17 mouse cellular contexts compared by ENCODE assay signal in genomic region chr16:44033365-44033764, GRCm38 (mm10).
"Had no signal": no experiment of that assay in that cellular context is flagged by ENCODE, and none has a peak within 500 bp of the region (broad histone marks: within the 10 kb centered on the region; RNA-seq: fewer than 3 reads in every experiment).

No protein-coding gene starts in this region.

- H3K9ac ChIP-seq: kidney, embryonic 15.5 days; limb, embryonic 15.5 days; lung, embryonic 14.5 days; midbrain, embryonic 12.5 days; neural tube, embryonic 13.5 days; stomach, embryonic 15.5 days had no signal

- H3K4me1 ChIP-seq: kidney, embryonic 15.5 days; limb, embryonic 15.5 days; midbrain, embryonic 12.5 days; neural tube, embryonic 13.5 days; stomach, embryonic 15.5 days had no signal

- H3K4me3 ChIP-seq: kidney, embryonic 15.5 days; limb, embryonic 15.5 days; megakaryocyte, embryonic 14.5 days; midbrain, embryonic 12.5 days; neural tube, embryonic 13.5 days; stomach, embryonic 15.5 days had no signal

- H3K9me3 ChIP-seq: kidney, embryonic 15.5 days; limb, embryonic 15.5 days; megakaryocyte, embryonic 14.5 days; midbrain, embryonic 12.5 days; neural tube, embryonic 13.5 days; stomach, embryonic 15.5 days had no signal

- ATAC-seq: midbrain, embryonic 16.5 days had no signal

- H3K27me3 ChIP-seq: kidney, embryonic 15.5 days; limb, embryonic 15.5 days; megakaryocyte, embryonic 14.5 days; midbrain, embryonic 12.5 days; neural tube, embryonic 13.5 days; stomach, embryonic 15.5 days had no signal

- H3K4me2 ChIP-seq: kidney, embryonic 15.5 days; limb, embryonic 15.5 days; lung, embryonic 14.5 days; midbrain, embryonic 12.5 days; neural tube, embryonic 13.5 days; stomach, embryonic 15.5 days had no signal

- H3K27ac ChIP-seq: kidney, embryonic 15.5 days; limb, embryonic 15.5 days; midbrain, embryonic 12.5 days; neural tube, embryonic 13.5 days; stomach, embryonic 15.5 days had no signal

- H3K36me3 ChIP-seq: kidney, embryonic 15.5 days; limb, embryonic 15.5 days; midbrain, embryonic 12.5 days; neural tube, embryonic 13.5 days; stomach, embryonic 15.5 days had no signal

- DNase-seq: kidney, adult 18-20 months; layer of hippocampus, adult 9-11 months; layer of hippocampus, postnatal 36 days; lung, embryonic 14.5 days; lung, postnatal 10 days; lung, postnatal 4 days; retina, postnatal 1 day; right cerebral cortex, postnatal 4 days; thymus, adult 2 months; thymus, postnatal 25 days had no signal
